21 mouse cellular contexts compared by ENCODE assay signal in the genomic region with DNA sequence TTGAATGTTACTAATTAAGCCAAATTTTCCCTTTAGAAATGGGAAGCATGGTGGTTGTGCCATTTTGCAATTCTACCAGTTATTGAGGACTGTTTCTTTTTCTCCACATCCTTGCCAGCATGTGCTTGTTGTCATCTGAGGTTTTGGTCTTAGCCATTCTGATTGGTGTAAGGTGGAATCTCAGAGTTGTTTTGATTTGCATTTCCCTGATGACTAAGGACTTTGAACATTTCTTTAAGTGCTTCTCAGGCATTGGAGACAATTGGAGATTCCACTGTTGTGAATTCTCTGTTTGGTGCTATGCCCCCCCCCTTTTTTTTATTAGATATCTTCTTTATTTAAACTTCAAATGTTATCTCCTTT. TPM values are rescaled to one million over a fixed set of nuclear protein-coding genes. Genes with fewer than 3 reads are reported as not detected.
DNase-seq lines count a peak whose midpoint lies in the region; ATAC-seq and TF ChIP-seq lines count a peak whose summit lies in the region.
"Not testable (repeated sequence)": the region's sequence is repeated elsewhere in the genome, so short reads cannot be mapped to it uniquely, and the experiment has no call there.
"Had no signal": no experiment of that assay in that cellular context is flagged by ENCODE, and none has a peak within 500 bp of the region (broad histone marks: within the 10 kb centered on the region; RNA-seq: fewer than 3 reads in every experiment).

No protein-coding gene starts in this region.

- ATAC-seq in liver, embryonic 12.5 days = 0 out of 2 replicates have a peak, but pooled peaks have one; percentile 36
- ATAC-seq in liver, embryonic 14.5 days (ENCODE audit: insufficient read depth) = peak; percentile 53; the same call in 1 of the 2 replicates
- peak; percentile 52 for ATAC-seq in liver, embryonic 16.5 days (ENCODE audit: low read depth)

- peak; percentile 20 for DNase-seq in c-Kit-negative CD71-positive TER-119-positive erythroid progenitor cells, embryonic 14.5 days (ENCODE audit: low read depth, low spot score)
- DNase-seq in liver, embryonic 14.5 days (ENCODE audit: low read depth in 3 of 3, low spot score in 3 of 3) = not testable (repeated sequence)

- H3K9me3 ChIP-seq in liver, embryonic 12.5 days (replicated peaks); liver, embryonic 14.5 days (ENCODE audit: control insufficient read depth, low read length); liver, embryonic 16.5 days (replicated peaks; ENCODE audit: control insufficient read depth, low read length): not testable (repeated sequence)

- H3K4me1 ChIP-seq in liver, embryonic 12.5 days; liver, embryonic 14.5 days (replicated peaks; ENCODE audit: control insufficient read depth in 2 of 2, insufficient read depth in 2 of 2, low read length in 1 of 2); liver, embryonic 16.5 days (ENCODE audit: control insufficient read depth, low read depth, low read length): not testable (repeated sequence)

- not testable (repeated sequence) for H3K79me2 ChIP-seq in macrophage (ENCODE audit: inconsistent target)

- H3K4me3 ChIP-seq in liver, embryonic 12.5 days; liver, embryonic 14.5 days (ENCODE audit: insufficient read depth in 1 of 2, low read depth in 2 of 2, low read length in 2 of 2); liver, embryonic 16.5 days (ENCODE audit: low read depth, low read length); macrophage (ENCODE audit: inconsistent target): not testable (repeated sequence)

- 0 out of 2 replicates have a peak overlapping the region, but pooled peaks have one; percentile 3 for H3K4me2 ChIP-seq in liver, embryonic 12.5 days
- H3K4me2 ChIP-seq in liver, embryonic 14.5 days (ENCODE audit: low read depth) = peak overlapping the region; percentile 17; the same call in 1 of the 2 replicates
- not testable (repeated sequence) for H3K4me2 ChIP-seq in liver, embryonic 16.5 days (ENCODE audit: low read depth, low read length)

- TF ChIP-seq CTCF in liver, embryonic 14.5 days (IDR thresholded peaks at IDR 0.05; ENCODE audit: low read depth) = not testable (repeated sequence)

- not testable (repeated sequence) for H3K36me3 ChIP-seq in liver, embryonic 12.5 days; liver, embryonic 14.5 days (replicated peaks; ENCODE audit: control insufficient read depth, insufficient read depth, low read depth); liver, embryonic 16.5 days (ENCODE audit: control insufficient read depth, insufficient read depth); macrophage (ENCODE audit: inconsistent target)

- TF ChIP-seq EP300 in liver, embryonic 14.5 days (IDR thresholded peaks at IDR 0.05; ENCODE audit: low read depth) = not testable (repeated sequence)

- H3K27ac ChIP-seq in liver, embryonic 12.5 days = peak overlapping the region; percentile 54; the same call in 1 of the 2 replicates
- H3K27ac ChIP-seq in liver, embryonic 14.5 days = peak overlapping the region; percentile 40
- peak overlapping the region; percentile 53; the same call in 1 of the 2 replicates for H3K27ac ChIP-seq in liver, embryonic 16.5 days (ENCODE audit: low read length)
- H3K27ac ChIP-seq in macrophage = peak overlapping the region; percentile 22; the same call in 1 of the 2 replicates

- not testable (repeated sequence) for H3K27me3 ChIP-seq in liver, embryonic 12.5 days (replicated peaks); liver, embryonic 14.5 days (ENCODE audit: control insufficient read depth, insufficient read depth, low read length); liver, embryonic 16.5 days (ENCODE audit: control insufficient read depth, insufficient read depth, low read depth, low read length)

- H3K9ac ChIP-seq in liver, embryonic 12.5 days; liver, embryonic 14.5 days (replicated peaks); liver, embryonic 16.5 days (ENCODE audit: low read depth, low read length): not testable (repeated sequence)

RNA-seq across cellular contexts. Expression of a gene that starts 21.6 kb away (rescaled TPM):
- polyA plus RNA-seq in liver, embryonic 12.5 days (2016; fragmentation: Nextera tagmentation; extraction: Ambion mirVana) = 4.8 and 6.4 TPM in 2 replicates
- 4.2 and 6.0 TPM in 2 replicates for polyA plus RNA-seq in liver, embryonic 14.5 days (2012; rRNA removed)
- polyA plus RNA-seq in liver, embryonic 14.5 days (2014; fragmentation: Nextera tagmentation; extraction: Ambion mirVana) = 12.0 and 14.2 TPM in 2 replicates
- polyA plus RNA-seq in liver, embryonic 16.5 days (2015; fragmentation: Nextera tagmentation; extraction: Ambion mirVana) = 20.2 and 22.1 TPM in 2 replicates
- total RNA-seq in macrophage (2018; cell fraction: chromatin; rRNA removed) = 100 to 1,000 TPM in 3 of 26 experiments, 10 to 100 TPM in 20, 1 to 10 TPM in 3; 4.9 to 246 (median 20.3) TPM
- total RNA-seq in macrophage (2018; cell fraction: cytosol; rRNA removed) = 100 to 1,000 TPM in 16 of 26 experiments, 10 to 100 TPM in 10; 39.3 to 367 (median 181) TPM
- 100 to 1,000 TPM in 12 of 26 experiments, 10 to 100 TPM in 14; 21.8 to 385 (median 70.8) TPM for total RNA-seq in macrophage (2018; cell fraction: nucleus; rRNA removed)
- 241 to 528 TPM (median 280 TPM) in 3 replicates for polyA plus RNA-seq in macrophage (2018)
- total RNA-seq: CH12.LX; common myeloid progenitor, adult 5-6 weeks had no signal
- polyA plus RNA-seq: G1E, Patski had no signal

RNA-seq across cellular contexts. Expression of a gene that starts 35.4 kb away (rescaled TPM):
- polyA plus RNA-seq in liver, embryonic 12.5 days (2016; fragmentation: Nextera tagmentation; extraction: Ambion mirVana) = not detected in 2 replicates
- polyA plus RNA-seq in liver, embryonic 14.5 days (2012; rRNA removed) = 0.04 and 0.08 TPM in 2 replicates
- 0.11 TPM in 1 of 2 replicates, not detected in the other for polyA plus RNA-seq in liver, embryonic 14.5 days (2014; fragmentation: Nextera tagmentation; extraction: Ambion mirVana)
- 0.22 and 0.45 TPM in 2 replicates for polyA plus RNA-seq in liver, embryonic 16.5 days (2015; fragmentation: Nextera tagmentation; extraction: Ambion mirVana)
- total RNA-seq in macrophage (2018; cell fraction: chromatin; rRNA removed) = not detected
- under 1 TPM in 6 of 26 experiments, not detected in 20; 0.14 to 0.30 (median 0.18) TPM for total RNA-seq in macrophage (2018; cell fraction: cytosol; rRNA removed)
- total RNA-seq in macrophage (2018; cell fraction: nucleus; rRNA removed) = not detected
- polyA plus RNA-seq in macrophage (2018) = 0.22 to 0.53 TPM in 2 of 3 replicates, not detected in the other
- total RNA-seq: adrenal gland, adult 18-20 months; adrenal gland, postnatal 14 days; adrenal gland, postnatal 36 days; CH12.LX; forebrain, postnatal 0 days; G1E had no signal
- polyA plus RNA-seq: activated CD4-positive, CD25-positive, alpha-beta regulatory T cell, adult 4 months; CD4-positive, CD25-positive, alpha-beta regulatory T cell, adult 4 months; embryonic facial prominence, embryonic 11.5 days; embryonic facial prominence, embryonic 13.5 days; embryonic facial prominence, embryonic 15.5 days; forebrain, embryonic 11.5 days; forebrain, embryonic 13.5 days; forebrain, embryonic 15.5 days; forebrain, postnatal 0 days; G1E; Patski had no signal

RNA-seq across cellular contexts. Expression of a gene that starts 53.9 kb away (rescaled TPM):
- polyA plus RNA-seq in liver, embryonic 12.5 days (2016; fragmentation: Nextera tagmentation; extraction: Ambion mirVana) = 0.71 and 0.98 TPM in 2 replicates
- 0.37 and 0.59 TPM in 2 replicates for polyA plus RNA-seq in liver, embryonic 14.5 days (2012; rRNA removed)
- polyA plus RNA-seq in liver, embryonic 14.5 days (2014; fragmentation: Nextera tagmentation; extraction: Ambion mirVana) = 0.81 and 0.92 TPM in 2 replicates
- polyA plus RNA-seq in liver, embryonic 16.5 days (2015; fragmentation: Nextera tagmentation; extraction: Ambion mirVana) = 0.62 and 0.68 TPM in 2 replicates
- total RNA-seq in macrophage (2018; cell fraction: chromatin; rRNA removed) = 1,000 to 10,000 TPM in 8 of 26 experiments, 100 to 1,000 TPM in 18; 106 to 2,736 (median 498) TPM
- 1,000 to 10,000 TPM in 4 of 26 experiments, 100 to 1,000 TPM in 22; 230 to 1,458 (median 586) TPM for total RNA-seq in macrophage (2018; cell fraction: cytosol; rRNA removed)
- total RNA-seq in macrophage (2018; cell fraction: nucleus; rRNA removed) = 1,000 to 10,000 TPM in 7 of 26 experiments, 100 to 1,000 TPM in 19; 113 to 1,952 (median 453) TPM
- polyA plus RNA-seq in macrophage (2018) = 522 to 1,042 TPM (median 881 TPM) in 3 replicates
- total RNA-seq: CH12.LX; forebrain, postnatal 0 days had no signal
- polyA plus RNA-seq: activated CD4-positive, CD25-positive, alpha-beta regulatory T cell, adult 4 months; CD4-positive, CD25-positive, alpha-beta regulatory T cell, adult 4 months; embryonic facial prominence, embryonic 11.5 days; embryonic facial prominence, embryonic 13.5 days; forebrain, embryonic 11.5 days; forebrain, embryonic 13.5 days; forebrain, embryonic 15.5 days; forebrain, postnatal 0 days; Patski had no signal

Comparison
In these comparisons a context has a peak if more than half of its experiments do, and no peak if none do; other contexts are left out.
1. RNA of a gene that starts 21.6 kb away (polyA plus RNA-seq): 241 to 528 TPM in macrophage; 20.2 to 22.1 TPM in liver, embryonic 16.5 days, 4.2 to 14.2 TPM in liver, embryonic 14.5 days and 4.8 to 6.4 TPM in liver, embryonic 12.5 days; every median in the first group is over 10 times any median in the second.
2. RNA of a gene that starts 53.9 kb away (polyA plus RNA-seq): 522 to 1,042 TPM in macrophage; 0.71 to 0.98 TPM in liver, embryonic 12.5 days, 0.37 to 0.92 TPM in liver, embryonic 14.5 days and 0.62 to 0.68 TPM in liver, embryonic 16.5 days; every median in the first group is over 100 times any median in the second.
3. Peak in every context shown above with its lines, with median percentiles within 50 percentile points of each other: ATAC-seq and H3K27ac ChIP-seq.